Mouse (Mus musculus): ENCODE results near the gene Umad1.

GRCm38 (mm10) chr6:8484437-8485275 lies 225.6 kb downstream of the Umad1 start:
- no peak for TF ChIP-seq HCFC1 (IDR thresholded peaks at IDR 0.05; ENCODE audit: borderline replicate concordance, insufficient read depth, low read length)
- no peak for TF ChIP-seq ZC3H11A (IDR thresholded peaks at IDR 0.05; ENCODE audit: borderline replicate concordance, low read depth, low read length)
- TF ChIP-seq CHD2 (IDR thresholded peaks at IDR 0.05; ENCODE audit: low read depth, low read length), result no peak
